Mouse (Mus musculus): ENCODE data around the gene Nr1h3. TPM values are rescaled to one million over a fixed set of nuclear protein-coding genes. Genes with fewer than 3 reads are reported as not detected.

Gene Nr1h3
- total RNA-seq, 4 experiments from 2014 or later, result 3.3 to 4.3 (median 3.4) TPM

DNA sequence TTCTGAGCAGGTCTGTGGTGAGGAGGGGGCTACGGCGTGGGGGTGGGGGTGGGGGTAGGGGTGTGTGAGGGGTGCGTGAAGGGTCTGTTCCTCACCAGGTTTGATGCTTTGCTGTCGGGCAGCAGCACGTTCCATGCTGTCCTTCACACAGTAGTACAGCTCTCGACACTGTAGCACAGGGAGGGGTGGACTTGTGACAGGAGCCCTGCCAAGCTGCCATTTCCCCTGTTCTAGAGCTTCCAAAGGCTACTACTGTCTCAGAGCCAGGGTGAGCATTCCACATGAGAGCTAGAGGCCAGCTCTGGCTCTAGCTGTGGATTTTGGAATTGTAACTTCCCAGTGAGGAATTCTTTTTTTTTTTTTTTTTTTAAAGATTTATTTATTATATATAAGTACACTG is 59.7 kb downstream of the Nr1h3 start:
- no peak for DNase-seq (ENCODE audit: low spot score in 2 of 2)

DNA sequence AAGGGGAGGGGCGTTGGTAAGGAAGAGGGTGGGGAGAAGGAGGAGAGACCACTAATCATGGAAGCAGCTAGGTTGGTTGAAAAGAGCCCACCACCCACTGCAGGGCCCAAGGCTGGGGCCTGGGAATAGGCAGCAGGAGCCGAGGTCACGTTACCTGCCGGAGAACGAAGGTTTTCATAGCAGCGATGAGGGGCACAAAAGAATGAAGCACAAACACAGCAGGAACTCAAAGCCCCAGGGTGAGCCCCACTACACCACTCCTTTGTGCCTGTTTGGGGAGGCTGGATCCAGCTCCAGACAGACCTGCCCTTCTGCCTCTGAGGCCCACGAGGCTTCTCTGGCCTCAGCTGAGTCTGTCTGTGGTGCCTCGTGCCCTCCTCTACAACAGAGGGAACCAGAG is 62.9 kb downstream of the Nr1h3 start:
- no peak for DNase-seq (ENCODE audit: low spot score in 2 of 2)

DNA sequence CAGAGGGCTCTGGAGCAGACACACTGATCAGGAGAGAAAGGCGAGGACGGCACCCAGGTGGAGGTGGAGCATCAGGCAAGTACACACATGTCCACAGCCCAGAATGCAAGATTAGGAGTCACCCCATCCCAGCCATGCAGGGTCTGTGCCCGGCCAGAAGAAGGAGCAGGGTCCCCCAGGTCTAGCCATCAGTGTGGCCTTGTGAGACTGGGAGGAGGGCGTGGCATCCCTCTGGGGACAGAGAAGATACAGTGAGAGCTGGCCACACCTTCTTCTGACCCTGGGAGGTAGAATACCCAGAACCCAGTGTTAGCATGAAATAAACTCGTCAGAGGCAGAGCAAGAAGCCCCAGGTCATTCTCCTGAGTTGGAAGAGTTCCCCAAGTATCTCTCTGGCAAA is 63.3 kb downstream of the Nr1h3 start:
- no peak for DNase-seq (ENCODE audit: low spot score in 2 of 2)

DNA sequence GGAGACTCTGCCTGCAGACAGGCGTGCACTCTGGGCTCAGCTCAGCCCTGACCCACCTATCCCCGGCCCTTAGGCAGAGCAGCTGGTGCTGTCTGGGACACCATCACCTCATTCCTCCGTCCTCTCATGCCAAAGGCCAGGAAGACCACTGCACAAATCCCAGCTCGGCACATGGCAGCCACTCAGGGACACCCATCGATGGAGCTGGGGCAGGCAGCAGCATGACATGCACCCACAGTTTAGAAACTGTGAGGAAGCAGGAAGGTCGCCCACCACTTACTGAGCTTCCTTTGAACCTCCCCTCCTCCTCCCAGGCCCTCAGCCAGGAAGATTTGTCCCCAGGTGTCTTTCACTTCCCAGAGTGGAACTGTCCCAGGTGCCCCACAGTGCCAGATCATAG is 65.2 kb downstream of the Nr1h3 start:
- no peak for DNase-seq (ENCODE audit: low spot score in 2 of 2)

DNA sequence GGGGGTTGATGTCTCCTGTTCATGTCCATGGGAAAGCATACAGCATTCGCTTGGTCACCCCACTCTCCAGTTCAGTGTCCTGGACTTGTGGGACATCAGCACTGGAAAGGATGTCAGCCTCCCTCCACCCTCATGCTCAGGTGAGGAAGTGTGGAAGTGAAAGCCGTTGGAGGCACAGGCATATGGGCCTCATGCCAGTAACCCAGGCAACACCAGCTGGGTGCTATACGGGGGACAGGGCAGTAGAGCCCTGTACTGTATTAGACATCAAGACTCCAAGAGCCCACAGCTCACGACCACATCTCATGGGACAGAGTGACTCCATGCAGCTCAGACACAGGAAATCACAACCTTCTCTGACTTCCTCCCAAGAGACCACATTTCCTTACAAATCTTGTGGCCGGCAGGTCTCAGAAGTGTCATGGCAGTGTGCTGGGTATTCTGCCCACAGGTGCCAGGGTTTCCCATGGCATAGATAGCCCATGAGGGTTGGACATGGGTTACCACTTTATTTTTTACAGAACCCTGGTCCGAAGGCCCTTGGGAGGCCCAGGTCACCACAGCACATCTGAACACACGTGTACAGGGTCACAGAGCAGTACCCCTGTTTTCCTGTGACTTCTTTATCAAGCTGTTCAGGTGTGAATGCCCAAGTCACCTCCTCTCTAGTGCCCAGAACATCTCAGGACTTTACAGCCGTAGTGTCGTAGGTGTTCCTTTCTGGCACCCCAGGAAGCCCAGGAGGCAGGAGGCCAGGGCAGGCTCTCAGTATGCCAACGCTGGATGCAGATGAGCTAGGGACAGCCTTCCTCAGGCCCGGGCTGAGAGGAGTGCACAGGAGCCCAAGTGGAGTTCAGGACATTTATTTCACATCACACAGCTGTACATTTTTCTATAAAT is 65.9 kb downstream of the Nr1h3 start:
- DNase-seq (ENCODE audit: low spot score in 2 of 2), result no peak

Other genes starting within 250 kb of the Nr1h3 start
- gene Rapsn, start 167.2 kb downstream of the Nr1h3 start, total RNA-seq (2022), result under 1 TPM; 0.57 to 0.81 (median 0.70) TPM
- 100 to 1,000 TPM; 188 to 218 (median 202) TPM for gene Psmc3, start 148.8 kb downstream of the Nr1h3 start, total RNA-seq (2022)
- gene Slc39a13, start 132.4 kb downstream of the Nr1h3 start, total RNA-seq (2022), result 10 to 100 TPM; 33.5 to 35.5 (median 34.7) TPM
- 1 to 10 TPM; 3.9 to 8.9 (median 6.5) TPM for gene Spi1, start 120.4 kb downstream of the Nr1h3 start, total RNA-seq (2022)
- gene Mybpc3, start 84.7 kb downstream of the Nr1h3 start, total RNA-seq (2022), result under 1 TPM; 0.33 to 0.91 (median 0.69) TPM
- 100 to 1,000 TPM; 200 to 219 (median 206) TPM for gene Madd, start 19.0 kb downstream of the Nr1h3 start, total RNA-seq (2022)
- 10 to 100 TPM; 47.5 to 53.2 (median 50.1) TPM for gene Acp2, start 51 bp upstream of the Nr1h3 start, total RNA-seq (2022)
- 10 to 100 TPM; 12.7 to 15.5 (median 13.2) TPM for gene Ddb2, start 34.1 kb upstream of the Nr1h3 start, total RNA-seq (2022)
- 10 to 100 TPM; 40.3 to 47.5 (median 45.7) TPM for gene Pacsin3, start 53.1 kb upstream of the Nr1h3 start, total RNA-seq (2022)
- 10 to 100 TPM; 74.4 to 80.8 (median 79.3) TPM for gene Arfgap2, start 62.1 kb upstream of the Nr1h3 start, total RNA-seq (2022)
- 100 to 1,000 TPM in 3 of 4 experiments, 10 to 100 TPM in 1; 99.4 to 118 (median 105) TPM for gene 1110051M20Rik, start 241.9 kb upstream of the Nr1h3 start, total RNA-seq (2022)

Measured in left cerebral cortex, adult 8-10 months (tissue).